Mouse (Mus musculus): ENCODE results near the gene Neurl2. TPM values are rescaled to one million over a fixed set of nuclear protein-coding genes. Genes with fewer than 3 reads are reported as not detected.
"Not testable (repeated sequence)": the region's sequence is repeated elsewhere in the genome, so short reads cannot be mapped to it uniquely, and the experiment has no call there.

Neurl2 gene
- total RNA-seq (2021): 2.4 and 3.5 TPM in 2 replicates
- long read RNA-seq, experiment 1, transcript Neurl2-201 (2 exons, 1,014 nt): major isoform, 5 of 5 reads
- long read RNA-seq, experiment 1, partial matches to known transcripts: 0 of 5 reads
- long read RNA-seq, experiment 1, other reads (novel, unspliced or antisense): 0 of 5 reads
- long read RNA-seq, experiment 2, partial matches to known transcripts: 0 of 3 reads
- long read RNA-seq, experiment 2, other reads (novel, unspliced or antisense): 0 of 3 reads

DNA sequence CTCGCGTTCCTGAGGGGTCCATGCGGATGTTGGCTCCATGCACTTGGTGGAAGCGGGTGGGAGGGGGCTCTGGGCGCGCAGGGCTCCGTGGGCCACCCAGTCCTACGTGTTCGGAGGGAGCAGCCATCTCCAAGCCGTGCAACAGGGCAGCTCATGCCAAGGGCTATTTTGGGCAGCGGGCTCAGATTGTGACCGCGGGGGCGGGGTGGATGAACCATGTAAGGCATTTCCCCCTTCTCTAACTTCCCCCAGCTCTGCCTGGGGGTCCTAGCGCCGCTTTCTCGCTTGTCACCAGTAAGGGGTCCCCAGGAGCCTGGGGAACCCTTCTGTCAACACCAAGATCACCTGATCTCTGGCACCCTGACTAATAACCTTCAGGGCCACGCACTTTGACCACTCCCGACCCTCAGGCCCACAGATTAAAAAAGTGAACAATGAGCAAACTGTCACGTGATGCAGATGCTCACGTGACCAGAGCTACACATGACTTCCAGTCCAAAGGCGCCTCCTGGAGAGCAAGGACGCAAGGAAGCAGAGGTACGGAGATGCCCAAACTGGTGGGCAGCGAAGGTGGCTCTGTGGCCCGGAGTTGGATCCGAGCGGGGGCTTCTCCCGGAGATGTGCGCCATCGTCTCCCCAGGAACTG is at the start of gene Neurl2:
TSS of gene Neurl2 (minus strand) at position 143 of the 646 bp plus-strand sequence.
- DNase-seq: peak; percentile 92

DNA sequence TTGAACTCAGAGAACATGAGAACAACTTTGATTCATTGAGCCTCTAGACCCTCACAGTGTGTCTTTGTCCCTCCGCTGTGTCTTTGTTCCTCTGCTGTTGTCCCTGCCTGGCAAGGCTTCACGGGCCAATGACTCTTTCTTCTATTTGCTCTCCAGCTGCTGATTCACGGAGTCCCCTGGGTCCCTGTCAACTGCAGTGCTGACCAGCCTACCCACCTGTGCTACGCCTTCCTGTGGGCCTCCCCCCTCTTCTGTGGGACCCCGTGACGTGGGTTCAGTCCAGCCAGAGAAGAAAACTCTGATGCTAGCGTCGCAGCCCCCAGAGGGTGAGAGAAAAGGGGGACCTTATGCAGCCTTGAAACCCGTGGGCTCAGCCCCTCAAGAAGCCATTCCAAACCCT is 49.4 kb upstream of the Neurl2 start:
- DNase-seq: no peak

DNA sequence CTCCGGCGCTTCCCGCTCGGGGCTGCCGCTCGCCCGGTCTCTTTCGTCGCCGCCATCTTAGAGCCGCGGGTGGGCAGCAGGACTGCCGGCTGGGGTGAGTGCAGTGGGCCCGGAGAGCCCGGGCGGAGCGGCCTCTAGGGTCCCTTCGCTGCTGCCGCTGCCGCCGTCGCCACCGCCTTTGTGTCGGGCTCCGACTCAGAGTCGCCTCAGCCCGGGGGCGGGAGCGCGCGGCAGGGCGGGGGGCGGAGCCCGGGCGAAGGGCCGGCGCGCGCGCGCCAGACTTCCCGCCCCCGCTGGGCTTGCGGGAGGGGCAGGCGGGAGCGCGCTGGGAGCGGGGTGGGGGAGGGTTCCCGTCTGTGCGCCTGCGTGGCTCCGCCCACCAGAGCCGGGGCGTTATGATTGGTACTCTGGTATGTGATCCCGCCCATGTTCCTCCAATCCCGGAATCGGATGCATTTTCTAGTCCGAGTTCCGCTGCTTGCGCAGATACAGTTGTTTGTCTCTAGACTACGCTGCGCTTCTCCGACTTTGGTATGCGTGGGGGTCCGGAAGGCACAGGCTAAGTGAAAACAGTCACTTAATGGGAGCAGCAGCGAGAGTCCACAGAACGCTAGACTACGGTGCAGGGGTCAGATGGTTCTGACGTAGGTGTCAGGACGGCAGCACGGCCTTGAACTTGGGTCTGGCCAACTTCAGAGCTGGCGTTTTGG is 46.5 kb upstream of the Neurl2 start:
- peak; percentile 97 for DNase-seq

DNA sequence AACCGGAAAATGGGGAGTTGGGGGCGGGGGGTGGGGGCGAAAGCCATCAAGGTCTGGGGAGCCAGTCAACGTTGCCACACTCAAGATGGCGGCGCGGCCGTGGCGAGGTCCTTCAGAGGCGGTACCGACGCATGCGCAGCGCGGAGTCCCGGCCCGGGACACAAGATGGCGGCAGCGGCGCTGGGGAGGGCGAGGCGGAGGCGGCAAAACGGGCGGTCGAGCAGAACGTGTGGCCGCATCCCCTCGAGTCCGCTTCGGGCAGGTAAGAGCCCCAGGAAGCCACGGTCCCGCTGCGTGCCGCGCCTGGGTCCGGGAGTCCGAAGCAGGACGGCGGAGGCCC is 45.9 kb upstream of the Neurl2 start, which contains the start of gene Pcif1:
TSS of gene Pcif1 (plus strand) at position 77 of the 340 bp plus-strand sequence.
- DNase-seq: peak; percentile 95

DNA sequence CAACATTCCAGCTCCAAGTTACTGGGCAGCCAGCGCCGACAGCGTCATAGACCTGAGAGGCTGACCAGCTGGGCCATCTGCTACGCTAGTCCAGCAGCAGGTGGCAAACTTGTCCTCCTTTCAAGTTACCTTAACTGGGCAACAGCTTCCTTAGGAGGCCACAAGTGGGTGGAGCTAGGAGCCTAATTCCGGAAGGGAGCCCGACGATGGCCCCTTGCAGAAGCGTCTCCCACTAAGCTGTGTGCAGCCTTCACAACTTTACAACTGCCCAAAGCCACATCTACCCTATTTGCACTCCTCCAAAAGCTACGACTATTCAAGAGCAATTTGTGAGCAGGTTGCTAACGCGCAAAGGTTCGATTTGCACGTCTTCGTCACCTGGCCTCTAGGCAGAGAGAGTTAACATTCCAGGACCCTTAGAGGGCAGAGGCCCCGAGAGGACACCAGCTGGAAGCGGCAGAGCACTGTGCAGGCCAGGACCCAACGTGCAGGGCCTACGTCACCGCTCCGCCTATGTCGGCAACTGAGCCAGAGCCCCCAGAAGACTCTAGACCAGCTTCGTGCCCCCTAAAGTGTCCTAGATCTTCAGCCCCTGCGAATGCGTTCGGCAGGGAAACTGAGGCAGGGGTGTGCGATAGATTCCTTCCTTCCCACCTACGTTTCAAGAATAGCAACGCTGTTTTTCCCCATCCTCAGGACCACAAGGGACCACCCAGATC is 45.4 kb upstream of the Neurl2 start:
- peak; percentile 72 for DNase-seq

DNA sequence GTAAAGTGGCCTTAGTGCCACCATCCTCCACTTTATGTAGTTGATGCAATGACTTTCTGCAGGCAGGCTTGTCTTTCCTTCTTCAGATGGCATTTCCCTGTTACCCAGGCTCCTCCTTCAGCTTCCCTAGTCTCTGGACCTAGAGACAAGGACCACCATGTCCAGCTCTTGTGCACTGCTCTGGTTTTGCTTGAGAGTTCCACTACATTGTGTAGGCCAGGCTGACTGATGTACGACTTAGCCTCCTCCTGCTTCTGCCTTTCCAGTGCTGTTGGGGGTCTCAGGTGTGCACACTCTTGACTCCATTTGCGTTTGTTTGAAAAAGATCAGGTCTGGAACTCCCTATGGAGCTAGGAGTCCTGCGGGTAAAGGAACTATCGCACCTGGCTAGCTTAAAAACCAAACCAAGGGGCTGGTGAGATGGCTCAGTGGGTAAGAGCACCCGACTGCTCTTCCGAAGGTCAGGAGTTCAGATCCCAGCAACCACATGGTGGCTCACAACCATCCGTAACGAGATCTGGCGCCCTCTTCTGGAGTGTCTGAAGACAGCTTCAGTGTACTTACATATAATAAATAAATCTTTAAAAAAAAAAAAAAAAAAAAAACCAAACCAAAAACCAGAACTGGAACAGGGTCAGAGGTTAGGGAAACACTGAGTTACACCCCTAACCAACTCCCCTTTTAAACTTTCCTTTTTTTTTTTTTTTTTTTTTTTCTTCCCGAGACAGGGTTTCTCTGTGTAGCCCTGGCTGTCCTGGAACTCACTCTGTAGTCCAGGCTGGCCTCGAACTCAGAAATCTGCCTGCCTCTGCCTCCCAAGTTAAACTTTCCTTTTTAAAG is 44.3 kb upstream of the Neurl2 start:
- DNase-seq: not testable (repeated sequence)

DNA sequence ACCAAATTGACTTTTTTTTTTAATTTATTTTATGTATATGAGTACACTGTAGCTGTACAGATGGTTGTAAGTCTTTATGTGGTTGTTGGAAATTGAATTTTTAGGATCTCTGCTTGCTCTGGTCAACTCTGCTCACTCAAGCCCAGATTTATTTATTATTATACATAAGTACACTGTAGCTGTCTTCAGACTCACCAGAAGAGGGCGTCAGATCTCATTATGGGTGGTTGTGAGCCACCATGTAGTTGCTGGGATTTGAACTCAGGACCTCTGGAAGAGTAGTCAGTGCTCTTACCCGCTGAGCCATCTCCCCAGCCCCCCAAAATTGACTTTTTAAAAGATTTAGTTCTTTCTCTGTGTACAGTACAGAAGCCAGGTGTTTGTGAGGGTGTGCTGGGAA is 42.4 kb upstream of the Neurl2 start:
- DNase-seq: not testable (repeated sequence)

DNA sequence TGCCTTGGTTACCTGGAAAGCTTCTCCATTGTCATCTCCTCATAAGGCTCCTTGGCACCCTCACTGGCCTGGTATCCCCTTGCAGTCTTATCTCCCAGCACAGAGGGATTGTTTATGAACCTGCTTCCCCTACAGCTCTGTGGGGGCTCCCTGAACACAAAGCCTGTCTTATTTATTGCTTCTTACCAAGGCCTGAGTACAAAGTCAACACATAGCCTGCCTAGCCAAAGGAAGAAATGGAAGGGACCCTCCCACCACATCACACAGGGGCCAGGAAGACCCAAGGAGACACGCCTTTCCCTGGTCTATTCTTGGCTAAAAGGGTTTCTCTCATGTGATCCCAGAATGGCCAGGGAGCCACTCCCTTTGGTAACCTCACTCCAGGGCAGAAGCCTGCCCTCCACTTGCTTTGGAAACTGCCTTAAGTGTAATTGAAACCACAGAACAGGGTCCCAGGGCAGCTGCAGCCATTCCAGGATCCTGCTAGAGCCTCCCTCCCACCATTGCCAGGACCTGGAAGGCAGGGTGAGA is 41.0 kb upstream of the Neurl2 start:
- DNase-seq: no peak

DNA sequence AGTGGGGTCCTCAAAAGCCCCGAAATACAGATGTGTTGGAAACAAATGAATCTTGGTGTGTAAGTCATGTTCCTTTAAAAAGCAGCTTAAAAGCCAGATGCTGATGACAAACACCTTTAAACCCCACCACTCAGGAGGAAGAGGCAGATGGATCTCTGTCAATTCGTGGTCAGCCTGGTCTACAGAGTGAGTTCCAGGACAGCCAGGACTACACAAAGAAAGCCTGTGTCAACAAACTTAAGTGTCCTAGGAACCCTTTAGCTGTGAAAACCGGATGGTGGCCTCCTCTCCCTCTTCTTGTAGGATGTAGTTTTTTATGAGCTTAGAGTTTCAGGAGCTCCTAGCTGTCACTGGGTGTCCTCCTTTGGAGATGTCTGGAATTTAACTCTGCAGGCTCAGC is 40.4 kb upstream of the Neurl2 start:
- DNase-seq: no peak

DNA sequence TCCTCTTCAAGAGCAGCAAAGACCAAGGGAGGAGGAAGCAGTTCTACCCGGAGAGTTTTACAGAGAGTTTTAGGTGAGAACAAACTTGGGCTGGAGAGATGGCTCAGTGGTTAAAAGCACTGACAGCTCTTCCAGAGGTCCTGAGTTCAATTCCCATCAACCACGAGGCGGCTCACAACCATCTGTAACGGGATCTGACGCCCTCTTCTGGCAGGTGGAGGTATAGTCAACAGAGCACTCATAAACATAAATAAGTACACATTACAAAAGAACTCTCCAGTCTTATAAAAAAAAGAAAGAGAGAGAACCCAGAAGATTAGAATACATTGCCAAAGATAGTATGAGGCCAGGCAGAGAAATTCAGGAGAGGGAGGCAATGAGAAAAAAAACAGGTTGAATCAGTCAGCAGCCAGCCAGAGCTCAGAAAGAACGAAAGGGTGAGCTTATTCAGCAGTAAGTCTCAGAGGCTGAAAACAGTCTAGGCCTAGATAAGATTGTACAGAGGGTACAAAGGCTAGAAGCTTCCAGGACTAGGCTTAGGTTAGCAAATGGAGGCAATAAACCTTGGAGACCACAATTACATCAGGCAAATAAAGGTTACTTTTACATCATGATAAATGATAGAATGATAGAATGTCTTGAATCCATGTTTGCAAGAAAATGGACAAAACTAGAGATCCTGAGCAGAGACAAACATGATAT is 38.5 kb upstream of the Neurl2 start:
- DNase-seq: no peak

DNA sequence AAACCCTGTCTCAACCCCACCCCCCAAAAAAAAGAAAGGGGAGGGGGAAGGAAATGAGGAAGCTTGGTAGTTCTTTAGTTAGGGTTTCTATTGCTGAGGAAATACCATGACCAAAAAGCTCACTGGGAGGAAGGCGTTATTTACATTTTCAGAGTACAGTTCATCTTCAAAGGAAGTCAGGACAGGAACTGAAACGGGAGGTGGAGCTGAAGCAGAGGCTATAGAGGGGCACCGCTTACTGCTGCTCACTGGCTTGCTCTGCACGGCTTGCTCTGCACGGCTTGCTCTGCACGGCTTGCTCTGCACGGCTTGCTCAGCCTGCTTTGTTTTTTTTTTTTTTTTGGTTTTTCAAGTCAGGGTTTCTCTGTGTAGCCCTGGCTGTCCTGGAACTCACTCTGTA is 35.2 kb upstream of the Neurl2 start:
- DNase-seq: no peak

DNA sequence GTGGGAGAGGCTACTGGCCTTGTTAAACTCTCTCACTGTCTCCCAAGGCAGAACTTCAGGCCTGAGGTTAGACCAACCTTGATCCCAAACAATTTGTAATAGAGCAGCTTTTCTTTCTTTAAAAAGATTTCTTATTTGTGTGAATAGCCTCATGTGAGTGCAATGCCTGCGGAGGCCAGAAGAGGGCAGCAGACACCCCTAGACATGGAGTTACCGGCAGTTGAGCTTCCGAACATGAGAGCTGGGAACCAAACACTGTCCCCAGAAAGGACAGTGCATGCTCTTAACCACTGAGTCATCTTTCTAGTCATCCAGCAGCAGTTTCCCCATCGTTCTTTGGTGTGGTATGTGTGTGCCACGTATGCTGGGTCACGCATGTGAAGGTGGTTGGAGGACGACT is 34.3 kb upstream of the Neurl2 start:
- DNase-seq: no peak

DNA sequence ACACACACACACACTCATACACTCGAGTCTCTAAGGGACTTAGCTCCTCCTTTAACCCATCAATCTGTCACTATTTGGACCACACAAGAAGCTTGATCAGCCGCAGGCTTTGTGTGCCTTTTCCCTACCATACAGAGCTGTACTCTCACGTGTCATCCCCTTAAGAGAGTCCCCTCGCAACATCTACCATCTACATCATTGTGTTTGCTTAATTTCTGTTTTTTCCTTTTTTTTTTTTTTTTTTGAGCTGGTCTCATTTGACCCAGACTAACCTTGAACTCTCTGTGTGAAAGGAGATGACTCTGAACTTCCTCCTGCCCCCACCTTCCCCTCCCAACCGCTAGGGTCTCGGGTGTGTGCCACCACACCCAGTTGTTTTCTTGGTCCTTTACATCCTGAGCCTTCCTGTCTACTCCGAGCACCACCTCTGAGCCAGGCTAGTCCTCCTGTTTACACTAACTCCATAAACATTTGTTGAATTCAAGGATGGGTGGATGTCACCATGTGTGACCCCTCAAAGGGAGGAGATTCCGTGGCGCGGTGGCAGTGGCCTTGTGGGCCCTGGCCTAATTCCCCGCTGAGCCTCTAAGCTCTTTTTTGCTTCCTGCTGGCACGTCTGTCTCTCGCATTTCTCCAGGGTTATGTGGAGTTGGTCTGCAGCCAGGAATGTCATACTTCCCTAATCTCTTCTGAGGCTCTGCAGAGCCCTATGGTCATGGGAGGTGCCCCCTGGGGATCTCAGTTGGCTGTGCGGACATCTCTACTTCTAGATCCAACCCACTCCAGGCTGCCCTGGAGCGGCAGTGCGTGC is 33.7 kb upstream of the Neurl2 start:
- DNase-seq: peak; percentile 89

DNA sequence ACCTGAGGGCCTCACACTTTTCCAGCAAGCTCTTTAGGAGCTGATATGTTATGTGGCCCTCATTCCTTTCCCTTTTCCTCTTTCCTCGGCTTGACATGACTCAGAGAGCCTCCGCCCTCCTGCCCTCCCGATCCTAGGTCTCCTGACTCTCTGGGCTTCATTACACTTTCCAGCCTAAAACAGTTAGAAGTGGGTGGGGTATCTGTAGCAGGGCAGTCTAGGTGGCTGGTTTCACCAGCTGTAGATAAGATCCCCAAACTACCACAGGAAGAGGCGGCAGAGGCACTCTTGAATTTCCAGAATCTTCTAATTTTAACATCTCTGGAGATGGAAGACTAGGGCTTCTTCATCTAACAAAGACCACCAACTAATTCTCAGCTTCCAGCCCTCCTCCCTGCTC is 31.3 kb upstream of the Neurl2 start:
- DNase-seq: no peak

DNA sequence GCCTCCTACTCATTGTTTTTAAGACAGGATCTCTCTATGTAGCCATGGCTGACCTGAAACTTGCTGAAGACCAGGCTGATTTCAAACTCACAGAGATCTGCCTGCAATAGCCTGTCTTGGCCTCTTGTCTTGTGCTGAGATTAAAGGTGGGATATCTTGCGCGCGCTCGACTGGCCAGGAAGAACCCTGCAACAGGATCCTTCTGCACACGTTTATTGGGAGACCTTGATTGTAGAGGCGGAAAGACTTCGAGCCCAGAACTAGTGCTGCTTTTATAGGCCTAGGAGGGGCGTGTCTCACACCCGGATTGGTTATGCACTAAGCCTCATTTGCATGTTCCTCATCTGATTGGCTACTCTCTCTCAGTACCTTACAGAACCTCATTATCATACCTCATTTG is 30.2 kb upstream of the Neurl2 start:
- not testable (repeated sequence) for DNase-seq

DNA sequence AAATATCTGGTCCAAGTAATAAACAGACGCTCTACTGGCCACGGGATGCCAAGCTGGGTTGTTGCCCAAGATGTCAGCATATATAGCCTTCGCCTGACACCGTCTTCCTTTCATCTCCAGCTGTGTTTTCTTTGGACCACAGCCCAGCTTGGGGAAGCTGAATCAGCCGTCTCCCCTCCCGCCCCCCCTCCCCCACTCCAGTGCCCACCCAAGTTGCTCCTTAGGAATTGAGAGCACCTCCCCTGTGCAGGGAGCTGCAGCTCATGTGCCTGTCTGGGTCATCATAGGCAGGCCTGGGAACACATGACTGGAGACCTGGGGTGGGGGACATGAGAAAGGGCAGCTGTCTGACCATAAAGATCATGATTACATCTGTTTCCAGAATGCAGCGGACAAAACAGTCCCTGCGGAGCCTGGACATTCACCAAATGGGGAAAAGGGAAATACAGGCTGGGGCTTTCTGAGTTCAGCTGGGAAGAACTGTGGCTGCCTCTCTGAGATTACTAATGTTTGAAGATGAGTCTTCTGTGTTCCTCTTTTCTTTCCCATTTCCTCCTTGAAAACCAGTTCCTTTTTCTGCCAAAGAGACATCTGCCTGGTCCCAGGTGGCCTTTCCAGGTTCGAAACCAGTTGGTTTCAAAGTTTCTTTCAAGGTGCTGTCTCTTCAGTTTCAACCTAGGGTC is 29.1 kb upstream of the Neurl2 start:
- DNase-seq: peak; percentile 87

DNA sequence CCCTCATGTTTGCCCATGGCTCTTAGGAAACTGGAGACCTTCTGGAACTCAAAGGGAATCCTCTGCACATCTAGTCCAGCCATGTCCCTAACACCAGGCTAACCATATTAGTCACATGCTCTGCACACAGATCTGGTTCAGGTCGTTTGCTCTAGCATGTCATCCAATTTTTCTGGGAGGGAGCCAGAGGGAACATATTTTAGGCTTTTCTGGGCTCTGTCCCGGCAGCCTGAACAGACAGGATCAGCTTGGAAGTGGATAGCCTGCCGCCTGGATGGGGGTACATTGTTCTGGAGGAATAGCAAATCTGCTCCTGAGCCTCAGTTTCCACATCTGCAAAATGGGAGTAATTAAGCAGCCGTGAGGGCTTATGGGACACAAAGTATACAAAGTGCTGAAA is 27.8 kb upstream of the Neurl2 start:
- DNase-seq: no peak

DNA sequence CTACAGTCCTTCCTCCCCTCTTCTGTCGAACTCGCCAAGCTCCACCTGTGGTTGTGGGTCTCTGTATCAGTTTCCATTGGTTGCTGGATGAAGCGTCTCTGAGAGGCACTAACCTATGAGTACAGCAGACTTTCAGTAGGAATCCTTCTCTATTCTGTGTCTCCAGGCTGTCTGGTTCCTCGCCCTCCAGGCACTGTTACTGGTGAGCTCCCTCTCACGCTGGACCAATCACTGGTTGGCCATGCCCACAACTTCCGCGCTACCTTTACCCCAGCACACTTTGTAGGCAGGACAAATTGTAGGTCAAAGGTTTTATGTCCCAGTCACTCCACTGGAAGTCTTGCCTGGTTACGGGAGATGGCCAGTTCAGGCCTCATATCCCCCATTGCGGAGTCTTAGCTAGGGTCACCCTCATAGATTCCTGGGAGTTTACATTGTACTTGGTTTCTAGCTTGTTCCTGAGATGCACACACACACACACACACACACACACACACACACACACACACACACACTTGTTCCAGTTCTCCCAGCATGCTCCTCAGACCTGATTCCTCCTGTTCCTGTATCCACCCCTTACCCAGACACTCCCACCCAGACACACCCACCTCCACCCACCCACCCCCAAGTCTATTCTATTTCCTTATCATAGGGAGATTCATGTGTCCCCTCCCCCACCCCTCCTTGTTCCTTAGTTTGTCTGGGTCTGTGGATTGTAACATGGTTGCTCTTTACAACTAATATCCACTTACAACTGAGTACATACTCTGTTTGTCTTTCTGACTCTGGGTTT is 26.6 kb upstream of the Neurl2 start:
- peak; percentile 48 for DNase-seq

DNA sequence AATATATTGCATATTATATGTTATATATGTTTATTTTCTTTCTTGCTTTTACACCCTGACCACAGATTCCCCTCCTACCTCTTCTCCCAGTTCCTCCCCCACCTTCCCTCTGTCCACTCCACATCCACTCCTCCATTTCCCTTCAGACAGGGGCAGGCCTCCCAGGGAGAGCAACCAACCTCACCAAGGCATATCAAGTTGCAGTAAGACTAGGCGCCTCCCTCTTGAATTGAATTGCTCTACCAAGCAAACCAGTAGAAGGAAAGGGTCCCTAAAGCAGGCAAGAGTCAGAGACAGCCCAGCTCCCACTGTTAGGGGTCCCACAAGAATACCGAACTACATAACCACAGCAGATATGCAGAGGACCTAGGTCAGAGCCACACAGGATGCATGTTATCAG is 25.9 kb upstream of the Neurl2 start:
- no peak for DNase-seq

All from adrenal gland, postnatal 14 days (tissue).